Mouse (Mus musculus) heart, embryonic 12.5 days (tissue): ENCODE data around the gene Ccng1. TPM values are rescaled to one million over a fixed set of nuclear protein-coding genes. Genes with fewer than 3 reads are reported as not detected.

Experiments used
- ATAC-seq: fragments of 200-750 bp; cut with Nextera tagmentation; 2 replicates; pipeline ENCODE4 v1.8.0; 2017; ENCODE audit warnings: moderate TSS enrichment, moderate library complexity; ENCODE audit not compliant: insufficient number of reproducible peaks, low FRiP score
- H3K27ac ChIP-seq: fragments of 300-500 bp; sonication (generic); 2 replicates; pipeline ENCODE4 v1.5.1; 2016; ENCODE audit warnings: mild to moderate bottlenecking, moderate library complexity; ENCODE audit not compliant: poor library complexity, severe bottlenecking
- H3K27me3 ChIP-seq: fragments of 300-500 bp; sonication (generic); replicated peaks from 2 replicates; pipeline ENCODE4 v1.6.1; 2016; ENCODE audit warnings: mild to moderate bottlenecking, moderate library complexity
- H3K36me3 ChIP-seq: fragments of 300-500 bp; sonication (generic); 2 replicates; pipeline ENCODE4 v1.6.1; 2016; ENCODE audit warnings: mild to moderate bottlenecking, moderate library complexity
- H3K4me1 ChIP-seq: fragments of 300-500 bp; sonication (generic); replicated peaks from 2 replicates; pipeline ENCODE4 v1.6.1; 2016; ENCODE audit warnings: mild to moderate bottlenecking
- H3K4me2 ChIP-seq: fragments of 300-500 bp; sonication (generic); 2 replicates; pipeline ENCODE4 v1.6.1; 2016; ENCODE audit warnings: mild to moderate bottlenecking, moderate library complexity
- H3K4me3 ChIP-seq: fragments of 300-500 bp; sonication (generic); 2 replicates; pipeline ENCODE4 v1.5.1; 2016; ENCODE audit warnings: mild to moderate bottlenecking
- H3K9ac ChIP-seq: fragments of 300-500 bp; sonication (generic); 2 replicates; pipeline ENCODE4 v1.6.1; 2016; ENCODE audit warnings: mild to moderate bottlenecking, moderate library complexity
- H3K9me3 ChIP-seq: fragments of 300-500 bp; sonication (generic); replicated peaks from 2 replicates; pipeline ENCODE4 v1.6.1; 2016; ENCODE audit warnings: mild to moderate bottlenecking, moderate library complexity
- WGBS: fragments of 180-500 bp; shearing (Covaris S2); methylation state at CpG from one replicate; pipeline ENCODE4 v1.1.7; 2016; 5-methylcytosine and 5-hydroxymethylcytosine counted together
- polyA plus RNA-seq: library from polyadenylated mRNA; unstranded; fragments of >200 nt; fragmentation: Nextera tagmentation; extraction: Ambion mirVana; gene quantifications from 2 replicates; pipeline ENCODE4 v1.2.1, GENCODE M21; 2016

Ccng1 gene
- polyA plus RNA-seq, 1 experiment from 2014 or later, result 148 TPM

DNA sequence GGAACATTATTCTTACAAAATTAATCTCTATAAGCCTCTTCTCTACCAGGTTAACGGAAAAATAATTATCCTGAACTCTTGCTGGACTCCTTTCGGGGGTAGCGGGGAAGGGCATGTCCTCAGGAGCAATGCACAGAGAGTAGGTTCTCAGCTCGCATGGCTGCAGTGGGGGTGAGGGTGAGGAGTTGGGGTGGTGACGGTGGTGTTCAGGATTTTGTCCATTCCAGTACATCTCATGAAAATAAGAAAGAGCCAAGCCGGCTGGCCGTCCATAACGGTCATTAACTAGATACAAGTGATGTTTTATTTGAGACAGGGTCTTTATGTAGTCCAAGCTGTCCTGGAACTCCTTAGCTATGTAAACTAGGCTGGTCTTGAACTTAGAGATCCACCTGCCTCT is 857 bp upstream of the Ccng1 start:
- Histone ChIP-seq H3K9ac (no peak overlapping the region), H3K4me3 (no peak overlapping the region), H3K4me1 (peaks cover 12% of the 10 kb centered on the region), H3K27me3 (no peaks in the 10 kb centered on the region), H3K27ac (no peak overlapping the region), H3K9me3 (no peaks in the 10 kb centered on the region), H3K4me2 (peak overlapping the region; percentile 26; the same call in 1 of the 2 replicates), H3K36me3 (peaks cover 8% of the 10 kb centered on the region)
- 86% methylated on average over 8 of the region's 8 CpGs for WGBS
- ATAC-seq, result no peak

DNA sequence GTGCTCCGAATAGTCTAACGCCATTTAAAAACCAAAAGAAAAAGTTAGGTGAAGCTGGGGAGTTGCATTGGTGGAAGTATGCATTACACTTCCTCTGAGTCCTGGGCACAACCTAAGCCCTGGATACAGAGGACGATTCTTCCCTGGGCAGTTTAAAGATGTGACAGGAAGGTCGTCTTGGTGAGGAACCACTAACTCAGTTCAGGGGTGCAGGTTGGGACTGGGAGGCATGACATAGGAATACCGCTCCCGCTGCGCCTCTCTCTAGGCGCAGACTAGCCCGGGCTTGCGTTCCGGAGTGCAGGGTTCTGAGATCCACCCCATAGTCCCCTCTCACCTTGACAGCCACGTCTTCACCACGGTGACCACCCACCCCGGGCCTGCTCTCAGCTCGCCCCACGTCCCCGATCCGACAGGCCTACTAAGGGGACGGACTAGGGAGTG is 425 bp downstream of the Ccng1 start:
- Histone ChIP-seq H3K4me1 (peaks cover 12% of the 10 kb centered on the region), H3K9me3 (no peaks in the 10 kb centered on the region), H3K27ac (peak overlapping the region; percentile 91), H3K27me3 (no peaks in the 10 kb centered on the region), H3K36me3 (peaks cover 11% of the 10 kb centered on the region), H3K4me3 (peak overlapping the region; percentile 90), H3K9ac (peak overlapping the region; percentile 94), H3K4me2 (peak overlapping the region; percentile 77)
- peak; percentile 77 for ATAC-seq
- WGBS, result 1% methylated on average over 19 of the region's 19 CpGs

DNA sequence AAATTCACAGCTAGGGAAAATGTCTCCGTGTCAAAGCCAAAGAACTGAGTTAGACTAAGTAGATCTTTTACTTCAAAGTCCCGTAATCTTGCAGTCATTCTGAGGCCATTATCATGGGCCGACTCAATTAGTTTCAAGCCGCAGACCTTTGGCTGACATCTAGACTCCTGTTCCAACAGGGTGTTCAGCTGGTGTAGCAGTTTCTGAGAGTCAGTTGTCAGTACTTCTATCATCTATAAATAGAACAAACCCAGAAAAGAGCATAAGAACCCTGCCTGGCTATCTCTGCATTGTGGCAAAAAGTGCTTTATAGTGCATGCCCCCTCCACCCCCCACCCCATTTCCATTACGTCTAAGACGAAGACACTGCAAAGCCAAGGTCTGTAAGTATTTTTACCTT is 1.3 kb downstream of the Ccng1 start:
- no peak overlapping the region for H3K9ac ChIP-seq
- 32% methylated on average over 6 of the region's 6 CpGs for WGBS
- peak overlapping the region; percentile 77 for H3K4me2 ChIP-seq
- H3K4me1 ChIP-seq, result peaks cover 12% of the 10 kb centered on the region
- peaks cover 15% of the 10 kb centered on the region for H3K36me3 ChIP-seq
- H3K27ac ChIP-seq, result peak overlapping the region; percentile 85
- H3K27me3 ChIP-seq, result no peaks in the 10 kb centered on the region
- peak overlapping the region; percentile 90 for H3K4me3 ChIP-seq
- no peaks in the 10 kb centered on the region for H3K9me3 ChIP-seq
- ATAC-seq, result no peak

DNA sequence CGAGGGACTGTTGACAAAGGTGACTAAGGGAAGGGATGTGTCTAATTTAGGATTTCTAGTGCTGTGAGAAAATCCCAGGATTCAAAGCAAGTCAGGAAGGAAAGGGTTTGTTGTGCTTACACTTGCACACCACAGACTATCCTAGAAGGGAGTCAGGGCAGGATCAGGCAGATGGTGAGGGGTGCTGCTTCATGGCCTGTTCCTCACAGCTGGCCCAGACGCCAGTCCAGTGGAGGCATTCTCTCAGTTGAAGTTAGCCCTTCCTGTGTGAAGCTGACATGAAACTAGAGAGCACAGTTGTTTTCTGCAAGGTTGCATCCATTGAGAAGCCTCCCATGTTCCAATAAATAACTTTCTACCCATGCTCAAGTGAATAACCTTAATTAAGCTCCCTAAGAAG is 7.4 kb downstream of the Ccng1 start:
- Histone ChIP-seq H3K27me3 (no peaks in the 10 kb centered on the region), H3K9ac (no peak overlapping the region), H3K4me3 (no peak overlapping the region), H3K36me3 (peaks cover 26% of the 10 kb centered on the region), H3K4me1 (peaks cover 4% of the 10 kb centered on the region; the same call in 1 of the 2 replicates), H3K4me2 (no peak overlapping the region), H3K27ac (no peak overlapping the region), H3K9me3 (no peaks in the 10 kb centered on the region)
- 55% methylated on average over 2 of the region's 2 CpGs for whole genome bisulfite sequencing
- no peak for ATAC-seq

DNA sequence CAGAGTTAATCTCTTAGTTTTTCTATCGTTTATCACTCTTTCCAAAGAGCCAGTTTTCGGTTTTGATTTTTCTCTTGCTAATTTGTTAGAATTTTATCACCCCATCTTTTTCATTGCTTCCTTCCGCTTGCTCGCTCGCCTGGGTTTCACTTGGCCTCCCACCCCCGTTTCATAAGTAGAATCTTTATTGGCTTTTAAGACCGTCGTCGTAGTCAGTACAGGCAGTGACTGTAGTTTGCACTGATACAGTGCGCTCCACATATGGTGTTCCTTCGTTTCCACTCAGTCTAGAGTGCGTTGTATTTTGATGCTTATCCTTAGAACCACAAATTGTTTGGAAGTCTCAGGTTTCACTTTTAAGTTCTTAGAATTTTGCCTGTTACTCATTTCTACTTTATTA is 8.8 kb downstream of the Ccng1 start:
- WGBS, result 85% methylated on average over 12 of the region's 12 CpGs
- H3K4me2 ChIP-seq, result no peak overlapping the region
- no peak overlapping the region for H3K4me3 ChIP-seq
- H3K27me3 ChIP-seq, result no peaks in the 10 kb centered on the region
- peaks cover 28% of the 10 kb centered on the region for H3K36me3 ChIP-seq
- H3K9me3 ChIP-seq, result no peaks in the 10 kb centered on the region
- no peak overlapping the region for H3K27ac ChIP-seq
- no peak for ATAC-seq
- no peak overlapping the region for H3K9ac ChIP-seq
- H3K4me1 ChIP-seq, result no peaks in the 10 kb centered on the region

DNA sequence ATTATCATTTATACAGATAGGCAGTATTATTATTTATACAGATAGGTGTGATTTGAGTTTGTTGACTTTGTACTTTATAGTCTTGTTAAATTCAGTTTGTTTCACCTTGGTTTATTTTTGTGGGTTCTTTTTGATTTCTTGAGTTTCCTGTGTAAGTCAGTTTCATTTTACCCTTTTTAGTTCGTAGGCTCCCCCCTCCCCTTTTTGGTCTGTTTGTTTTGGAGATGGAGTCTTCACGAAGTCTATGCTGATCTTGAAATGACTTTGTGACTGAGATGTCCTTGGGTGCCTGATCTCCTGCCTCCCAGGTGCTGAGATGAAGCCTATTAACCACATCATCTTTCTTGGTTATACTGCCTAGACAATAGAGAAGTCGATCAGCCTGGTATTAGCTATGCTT is 10.8 kb downstream of the Ccng1 start:
- Histone ChIP-seq H3K4me1 (no peaks in the 10 kb centered on the region), H3K27ac (no peak overlapping the region), H3K36me3 (peaks cover 33% of the 10 kb centered on the region), H3K4me2 (no peak overlapping the region), H3K9me3 (no peaks in the 10 kb centered on the region), H3K4me3 (no peak overlapping the region), H3K27me3 (no peaks in the 10 kb centered on the region), H3K9ac (no peak overlapping the region)
- no peak for ATAC-seq
- 83% methylated on average over 3 of the region's 3 CpGs for WGBS

DNA sequence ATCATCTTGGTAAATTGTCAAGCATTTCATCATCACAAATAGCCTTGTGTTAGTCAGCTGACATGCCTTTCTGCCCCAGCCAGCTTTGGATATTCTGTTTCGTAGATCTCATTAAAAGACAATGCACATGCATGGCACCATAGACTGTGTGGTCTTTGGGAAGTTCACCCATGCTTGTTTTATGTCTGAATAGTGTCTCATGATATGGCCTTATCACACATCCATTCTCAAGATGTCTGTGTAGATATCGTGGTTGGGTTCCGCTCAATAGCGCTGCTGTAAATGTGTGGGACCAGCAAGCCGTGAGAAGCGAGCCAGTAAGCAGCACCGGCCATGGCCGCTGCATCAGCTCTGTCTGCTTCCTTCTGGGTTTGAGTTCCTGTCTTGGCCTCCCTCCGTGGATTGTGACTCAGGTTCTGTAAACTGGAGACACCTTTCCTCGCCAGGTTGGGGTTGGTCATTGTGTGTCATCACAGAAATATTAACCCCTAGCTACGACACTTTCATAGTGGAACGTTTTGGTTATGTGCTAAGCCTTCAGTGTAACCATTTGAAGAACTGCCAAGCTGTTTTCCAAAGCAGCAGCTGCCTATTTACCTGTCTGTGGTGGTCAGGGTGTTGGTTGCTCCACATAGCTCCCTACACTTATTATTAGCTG is 13.4 kb downstream of the Ccng1 start:
- WGBS, result 88% methylated on average over 12 of the region's 12 CpGs
- Histone ChIP-seq H3K27me3 (no peaks in the 10 kb centered on the region), H3K9ac (no peak overlapping the region), H3K4me3 (no peak overlapping the region), H3K4me1 (no peaks in the 10 kb centered on the region), H3K4me2 (no peak overlapping the region), H3K9me3 (no peaks in the 10 kb centered on the region), H3K27ac (no peak overlapping the region), H3K36me3 (peaks cover 48% of the 10 kb centered on the region)
- ATAC-seq, result no peak

DNA sequence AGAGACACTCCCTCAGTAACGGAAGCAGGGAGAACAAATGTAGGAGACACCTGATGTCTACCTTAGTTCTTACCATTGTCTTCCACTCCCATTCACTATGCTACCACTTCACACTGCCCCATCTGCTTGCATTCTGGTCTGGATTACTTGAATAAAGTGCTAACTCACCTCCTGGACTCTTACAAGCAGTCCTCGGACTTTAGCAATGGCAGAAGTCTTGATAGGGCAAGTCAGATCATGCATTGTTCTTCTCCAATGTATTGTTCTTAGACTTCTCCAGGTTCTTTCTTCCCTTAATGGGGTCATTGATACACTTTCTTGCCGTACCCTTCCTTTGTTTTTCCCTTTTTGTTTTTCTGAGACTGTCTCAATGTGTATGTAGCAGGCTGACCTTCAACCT is 17.7 kb downstream of the Ccng1 start:
- H3K9me3 ChIP-seq, result no peaks in the 10 kb centered on the region
- ATAC-seq, result no peak
- 89% methylated on average over 3 of the region's 3 CpGs for WGBS
- H3K9ac ChIP-seq, result no peak overlapping the region
- no peak overlapping the region for H3K4me2 ChIP-seq
- H3K4me1 ChIP-seq, result peaks cover 10% of the 10 kb centered on the region
- no peaks in the 10 kb centered on the region for H3K27me3 ChIP-seq
- H3K27ac ChIP-seq, result no peak overlapping the region
- no peak overlapping the region for H3K4me3 ChIP-seq
- H3K36me3 ChIP-seq, result peaks cover 43% of the 10 kb centered on the region

DNA sequence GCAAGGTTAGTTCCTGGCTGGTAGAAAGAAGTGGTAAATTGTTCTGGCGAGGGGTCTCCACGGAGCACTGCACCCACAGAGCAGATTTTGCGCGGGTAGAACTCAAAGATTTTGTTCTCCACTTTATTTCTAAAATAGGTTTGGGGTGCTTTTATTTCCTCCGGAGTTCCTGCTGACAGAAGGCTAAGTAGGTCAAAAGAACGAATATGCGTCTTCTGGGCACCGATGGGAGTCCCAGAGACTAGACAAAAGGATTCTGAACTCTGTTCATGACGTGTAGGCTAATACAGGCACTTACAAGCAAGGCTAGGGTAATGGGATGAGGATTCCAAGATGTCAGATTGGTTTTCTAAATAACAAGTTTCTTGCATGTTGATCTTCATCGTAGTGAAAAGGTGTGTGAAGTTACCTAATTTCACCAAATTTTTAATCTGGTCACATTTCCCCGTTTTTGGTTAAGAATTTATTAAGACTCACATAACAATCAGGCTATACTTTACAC is 20.8 kb downstream of the Ccng1 start:
- H3K4me1 ChIP-seq, result peaks cover 20% of the 10 kb centered on the region
- peak overlapping the region; percentile 71 for H3K4me3 ChIP-seq
- H3K27me3 ChIP-seq, result no peaks in the 10 kb centered on the region
- no peaks in the 10 kb centered on the region for H3K9me3 ChIP-seq
- 4% methylated on average over 11 of the region's 11 CpGs for WGBS
- H3K4me2 ChIP-seq, result peak overlapping the region; percentile 88
- ATAC-seq, result no peak
- peaks cover 29% of the 10 kb centered on the region for H3K36me3 ChIP-seq
- peak overlapping the region; percentile 76; the same call in 1 of the 2 replicates for H3K27ac ChIP-seq
- H3K9ac ChIP-seq, result peak overlapping the region; percentile 89

DNA sequence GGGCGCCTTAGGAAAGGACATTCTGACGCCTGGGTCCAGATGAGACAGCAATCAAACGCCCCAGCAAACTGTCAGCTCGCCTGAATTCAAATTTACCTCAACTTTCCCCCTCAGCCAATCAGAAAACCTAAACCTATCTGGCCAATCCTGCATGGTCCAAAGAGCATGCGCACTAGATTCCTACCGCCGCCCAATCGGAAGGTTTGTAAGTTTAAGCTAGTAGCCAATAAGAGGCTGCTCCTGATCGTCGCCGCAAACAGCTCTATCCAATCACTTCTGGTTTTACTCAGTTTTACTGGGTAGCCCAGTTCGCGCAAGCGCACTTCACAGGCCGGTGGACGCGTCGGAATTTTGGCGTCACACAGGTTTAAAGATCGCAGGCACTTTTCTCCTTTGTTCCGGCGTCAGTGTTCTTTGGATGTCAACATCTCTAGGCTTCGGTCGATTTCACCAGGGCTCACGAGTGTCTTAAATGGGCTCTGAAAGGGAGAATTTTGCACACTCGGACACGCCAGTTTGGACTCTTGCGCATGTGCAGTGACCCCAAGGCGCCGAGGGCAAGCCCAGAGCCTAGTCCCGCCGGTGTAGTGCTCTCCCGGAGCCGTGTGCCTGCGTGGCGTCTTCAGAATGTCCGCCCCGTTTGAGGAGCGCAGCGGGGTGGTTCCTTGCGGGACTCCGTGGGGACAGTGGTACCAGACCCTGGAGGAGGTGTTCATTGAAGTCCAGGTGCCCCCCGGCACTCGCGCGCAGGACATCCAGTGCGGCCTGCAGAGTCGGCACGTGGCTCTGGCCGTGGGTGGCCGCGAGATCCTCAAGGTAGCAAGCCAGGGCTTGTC is 21.6 kb downstream of the Ccng1 start, which contains the start of the genes Hmmr and Nudcd2:
Gene Hmmr (minus strand): TSS at position 84 of the 836 bp plus-strand sequence.
Gene Nudcd2 (plus strand): TSS at position 329 of the 836 bp plus-strand sequence.
- Histone ChIP-seq H3K27ac (peak within 1 kb of the TSS; percentile 76), H3K4me2 (peak within 1 kb of the TSS; percentile 88), H3K9me3 (no peaks in the 10 kb centered on the region), H3K27me3 (no peaks in the 10 kb centered on the region), H3K36me3 (peaks cover 30% of the 10 kb centered on the region), H3K4me3 (peak within 1 kb of the TSS; percentile 71), H3K9ac (peak within 1 kb of the TSS; percentile 89), H3K4me1 (peaks cover 20% of the 10 kb centered on the region)
- under 1% methylated on average over 52 of the region's 52 CpGs for WGBS
- peak; percentile 99 for ATAC-seq

DNA sequence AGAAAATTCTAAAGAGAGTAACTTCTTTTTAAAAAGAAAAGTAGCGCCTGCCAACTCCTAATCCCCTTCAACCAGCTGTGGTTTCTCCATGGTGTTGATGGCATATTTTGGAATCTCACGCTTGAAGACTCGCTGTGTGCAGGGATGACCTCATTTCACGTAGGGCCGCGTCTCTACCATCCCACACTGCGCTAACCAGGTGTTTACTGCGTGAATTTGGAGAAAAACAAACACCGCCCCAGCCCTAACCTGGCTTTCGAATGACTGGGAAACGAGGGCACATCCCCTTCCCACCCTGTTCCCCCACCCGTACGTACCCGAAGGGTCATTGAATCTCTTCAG is 22.1 kb downstream of the Ccng1 start:
- no peak overlapping the region for H3K27ac ChIP-seq
- peaks cover 20% of the 10 kb centered on the region for H3K4me1 ChIP-seq
- H3K9me3 ChIP-seq, result no peaks in the 10 kb centered on the region
- H3K36me3 ChIP-seq, result peaks cover 30% of the 10 kb centered on the region
- H3K4me2 ChIP-seq, result peak overlapping the region; percentile 76
- peak; percentile 29; the same call in 1 of the 2 replicates for ATAC-seq
- peak overlapping the region; percentile 71 for H3K4me3 ChIP-seq
- no peaks in the 10 kb centered on the region for H3K27me3 ChIP-seq
- peak overlapping the region; percentile 69 for H3K9ac ChIP-seq
- under 1% methylated on average over 14 of the region's 14 CpGs for WGBS
